Mouse (Mus musculus): ENCODE results near the gene 3110009E18Rik. TPM values are rescaled to one million over a fixed set of nuclear protein-coding genes. Genes with fewer than 3 reads are reported as not detected.

Gene 3110009E18Rik
- polyA plus RNA-seq, 1 experiment from 2014 or later: 11.7 TPM

GRCm38 (mm10) chr1:120193586-120193985, 72.6 kb downstream of the 3110009E18Rik start:
- ATAC-seq (replicated peaks; ENCODE audit: extremely low read depth, insufficient read depth, low FRiP score): no peak
- Histone ChIP-seq H3K27me3 (ENCODE audit: control insufficient read depth, insufficient read depth, low read length) (no peaks in the 10 kb centered on the region), H3K36me3 (ENCODE audit: control insufficient read depth, insufficient read depth) (no peaks in the 10 kb centered on the region), H3K27ac (ENCODE audit: low read length) (no peak overlapping the region), H3K9me3 (replicated peaks; ENCODE audit: control insufficient read depth, low read length) (peaks cover 5% of the 10 kb centered on the region; the same call in 1 of the 2 replicates), H3K4me1 (ENCODE audit: control insufficient read depth, insufficient read depth, low read length) (no peaks in the 10 kb centered on the region), H3K9ac (ENCODE audit: low read length) (no peak overlapping the region), H3K4me3 (ENCODE audit: low read length) (no peak overlapping the region), H3K4me2 (ENCODE audit: low read depth, low read length) (no peak overlapping the region)
- 89% methylated on average over 10 of the region's 10 CpGs for WGBS

GRCm38 (mm10) chr1:120195947-120196346, 75.0 kb downstream of the 3110009E18Rik start:
- no peaks in the 10 kb centered on the region for H3K36me3 ChIP-seq (ENCODE audit: control insufficient read depth, insufficient read depth)
- H3K27me3 ChIP-seq (ENCODE audit: control insufficient read depth, insufficient read depth, low read length): no peaks in the 10 kb centered on the region
- H3K9ac ChIP-seq (ENCODE audit: low read length): no peak overlapping the region
- no peak overlapping the region for H3K4me2 ChIP-seq (ENCODE audit: low read depth, low read length)
- 0 out of 2 replicates have a peak, but pooled peaks cover 2% of the 10 kb centered on the region for H3K9me3 ChIP-seq (replicated peaks; ENCODE audit: control insufficient read depth, low read length)
- H3K4me3 ChIP-seq (ENCODE audit: low read length): no peak overlapping the region
- H3K27ac ChIP-seq (ENCODE audit: low read length): no peak overlapping the region
- ATAC-seq (replicated peaks; ENCODE audit: extremely low read depth, insufficient read depth, low FRiP score): no peak
- no peaks in the 10 kb centered on the region for H3K4me1 ChIP-seq (ENCODE audit: control insufficient read depth, insufficient read depth, low read length)
- WGBS: 58% methylated on average over 5 of the region's 5 CpGs

- H3K27me3 ChIP-seq (ENCODE audit: control insufficient read depth, insufficient read depth, low read length): no peaks in the 10 kb centered on the region
- no peaks in the 10 kb centered on the region for H3K36me3 ChIP-seq (ENCODE audit: control insufficient read depth, insufficient read depth)
- WGBS: 86% methylated on average over 2 of the region's 2 CpGs
- no peaks in the 10 kb centered on the region for H3K4me1 ChIP-seq (ENCODE audit: control insufficient read depth, insufficient read depth, low read length)
- no peak for ATAC-seq (replicated peaks; ENCODE audit: extremely low read depth, insufficient read depth, low FRiP score)
- no peak overlapping the region for H3K4me2 ChIP-seq (ENCODE audit: low read depth, low read length)
- 0 out of 2 replicates have a peak, but pooled peaks cover 2% of the 10 kb centered on the region for H3K9me3 ChIP-seq (replicated peaks; ENCODE audit: control insufficient read depth, low read length)
- H3K4me3 ChIP-seq (ENCODE audit: low read length): no peak overlapping the region
- no peak overlapping the region for H3K27ac ChIP-seq (ENCODE audit: low read length)
- no peak overlapping the region for H3K9ac ChIP-seq (ENCODE audit: low read length)
Measured at GRCm38 (mm10) chr1:120196724-120197123, 75.7 kb downstream of the 3110009E18Rik start.

GRCm38 (mm10) chr1:120197189-120197588, 76.2 kb downstream of the 3110009E18Rik start:
- 14% methylated on average over 5 of the region's 5 CpGs for WGBS
- ATAC-seq (replicated peaks; ENCODE audit: extremely low read depth, insufficient read depth, low FRiP score): no peak; the same call in 1 of the 2 replicates

GRCm38 (mm10) chr1:120198151-120198550, 77.2 kb downstream of the 3110009E18Rik start:
- ATAC-seq (replicated peaks; ENCODE audit: extremely low read depth, insufficient read depth, low FRiP score): no peak
- 58% methylated on average over 3 of the region's 3 CpGs for WGBS
- H3K36me3 ChIP-seq (ENCODE audit: control insufficient read depth, insufficient read depth): no peaks in the 10 kb centered on the region
- no peak overlapping the region for H3K4me3 ChIP-seq (ENCODE audit: low read length)
- 0 out of 2 replicates have a peak, but pooled peaks cover 2% of the 10 kb centered on the region for H3K9me3 ChIP-seq (replicated peaks; ENCODE audit: control insufficient read depth, low read length)
- H3K4me2 ChIP-seq (ENCODE audit: low read depth, low read length): no peak overlapping the region
- no peak overlapping the region for H3K9ac ChIP-seq (ENCODE audit: low read length)
- H3K27me3 ChIP-seq (ENCODE audit: control insufficient read depth, insufficient read depth, low read length): no peaks in the 10 kb centered on the region
- no peaks in the 10 kb centered on the region for H3K4me1 ChIP-seq (ENCODE audit: control insufficient read depth, insufficient read depth, low read length)
- H3K27ac ChIP-seq (ENCODE audit: low read length): no peak overlapping the region

More at GRCm38 (mm10) chr1:120197189-120197588, 76.2 kb downstream of the 3110009E18Rik start:
- no peaks in the 10 kb centered on the region for H3K36me3 ChIP-seq (ENCODE audit: control insufficient read depth, insufficient read depth)
- H3K4me3 ChIP-seq (ENCODE audit: low read length): no peak overlapping the region
- H3K4me2 ChIP-seq (ENCODE audit: low read depth, low read length): no peak overlapping the region
- 0 out of 2 replicates have a peak, but pooled peaks cover 2% of the 10 kb centered on the region for H3K9me3 ChIP-seq (replicated peaks; ENCODE audit: control insufficient read depth, low read length)
- no peaks in the 10 kb centered on the region for H3K4me1 ChIP-seq (ENCODE audit: control insufficient read depth, insufficient read depth, low read length)
- no peaks in the 10 kb centered on the region for H3K27me3 ChIP-seq (ENCODE audit: control insufficient read depth, insufficient read depth, low read length)
- H3K27ac ChIP-seq (ENCODE audit: low read length): no peak overlapping the region
- H3K9ac ChIP-seq (ENCODE audit: low read length): no peak overlapping the region

GRCm38 (mm10) chr1:120198942-120199341, 78.0 kb downstream of the 3110009E18Rik start:
- no peaks in the 10 kb centered on the region for H3K4me1 ChIP-seq (ENCODE audit: control insufficient read depth, insufficient read depth, low read length)
- no peaks in the 10 kb centered on the region for H3K36me3 ChIP-seq (ENCODE audit: control insufficient read depth, insufficient read depth)
- no peak overlapping the region for H3K4me3 ChIP-seq (ENCODE audit: low read length)
- 68% methylated on average over 4 of the region's 4 CpGs for WGBS
- 0 out of 2 replicates have a peak, but pooled peaks cover 2% of the 10 kb centered on the region for H3K9me3 ChIP-seq (replicated peaks; ENCODE audit: control insufficient read depth, low read length)
- no peak overlapping the region for H3K4me2 ChIP-seq (ENCODE audit: low read depth, low read length)
- ATAC-seq (replicated peaks; ENCODE audit: extremely low read depth, insufficient read depth, low FRiP score): no peak
- no peak overlapping the region for H3K9ac ChIP-seq (ENCODE audit: low read length)
- no peaks in the 10 kb centered on the region for H3K27me3 ChIP-seq (ENCODE audit: control insufficient read depth, insufficient read depth, low read length)
- H3K27ac ChIP-seq (ENCODE audit: low read length): no peak overlapping the region

GRCm38 (mm10) chr1:120202542-120202941, 81.6 kb downstream of the 3110009E18Rik start:
- no peaks in the 10 kb centered on the region for H3K36me3 ChIP-seq (ENCODE audit: control insufficient read depth, insufficient read depth)
- no peaks in the 10 kb centered on the region for H3K27me3 ChIP-seq (ENCODE audit: control insufficient read depth, insufficient read depth, low read length)
- no peak overlapping the region for H3K4me2 ChIP-seq (ENCODE audit: low read depth, low read length)
- H3K27ac ChIP-seq (ENCODE audit: low read length): no peak overlapping the region
- H3K4me1 ChIP-seq (ENCODE audit: control insufficient read depth, insufficient read depth, low read length): no peaks in the 10 kb centered on the region
- no peak overlapping the region for H3K4me3 ChIP-seq (ENCODE audit: low read length)
- H3K9me3 ChIP-seq (replicated peaks; ENCODE audit: control insufficient read depth, low read length): no peaks in the 10 kb centered on the region
- no peak overlapping the region for H3K9ac ChIP-seq (ENCODE audit: low read length)
- WGBS: 54% methylated on average over 3 of the region's 3 CpGs
- ATAC-seq (replicated peaks; ENCODE audit: extremely low read depth, insufficient read depth, low FRiP score): no peak

GRCm38 (mm10) chr1:120203836-120204235, 82.8 kb downstream of the 3110009E18Rik start:
- 68% methylated on average over 5 of the region's 5 CpGs for WGBS
- Histone ChIP-seq H3K4me2 (ENCODE audit: low read depth, low read length) (no peak overlapping the region), H3K27me3 (ENCODE audit: control insufficient read depth, insufficient read depth, low read length) (no peaks in the 10 kb centered on the region), H3K4me1 (ENCODE audit: control insufficient read depth, insufficient read depth, low read length) (no peaks in the 10 kb centered on the region), H3K4me3 (ENCODE audit: low read length) (no peak overlapping the region), H3K36me3 (ENCODE audit: control insufficient read depth, insufficient read depth) (no peaks in the 10 kb centered on the region), H3K9ac (ENCODE audit: low read length) (no peak overlapping the region), H3K27ac (ENCODE audit: low read length) (no peak overlapping the region), H3K9me3 (replicated peaks; ENCODE audit: control insufficient read depth, low read length) (no peaks in the 10 kb centered on the region)
- ATAC-seq (replicated peaks; ENCODE audit: extremely low read depth, insufficient read depth, low FRiP score): no peak

- Histone ChIP-seq H3K4me2 (ENCODE audit: low read depth, low read length) (no peak overlapping the region), H3K4me3 (ENCODE audit: low read length) (no peak overlapping the region), H3K36me3 (ENCODE audit: control insufficient read depth, insufficient read depth) (no peaks in the 10 kb centered on the region), H3K27me3 (ENCODE audit: control insufficient read depth, insufficient read depth, low read length) (no peaks in the 10 kb centered on the region), H3K9ac (ENCODE audit: low read length) (no peak overlapping the region), H3K27ac (ENCODE audit: low read length) (no peak overlapping the region), H3K9me3 (replicated peaks; ENCODE audit: control insufficient read depth, low read length) (no peaks in the 10 kb centered on the region), H3K4me1 (ENCODE audit: control insufficient read depth, insufficient read depth, low read length) (no peaks in the 10 kb centered on the region)
- 52% methylated on average over 1 of the region's 1 CpGs for WGBS
- ATAC-seq (replicated peaks; ENCODE audit: extremely low read depth, insufficient read depth, low FRiP score): no peak
Measured at GRCm38 (mm10) chr1:120204834-120205233, 83.8 kb downstream of the 3110009E18Rik start.

All from heart, embryonic 16.5 days (tissue).